Mouse (Mus musculus) liver, embryonic 14.5 days (tissue): ENCODE results near the gene Pcdh9.

Source experiments
- CTCF ChIP-seq: IDR thresholded peaks from 2 replicates; pipeline ENCODE4 v1.5.1; 2016; ENCODE audit warnings: antibody characterized with exemption, low read depth, control low read depth
- EP300 ChIP-seq: IDR thresholded peaks from 2 replicates; pipeline ENCODE4 v1.6.1; 2016; ENCODE audit warnings: antibody characterized with exemption, low read depth

DNA sequence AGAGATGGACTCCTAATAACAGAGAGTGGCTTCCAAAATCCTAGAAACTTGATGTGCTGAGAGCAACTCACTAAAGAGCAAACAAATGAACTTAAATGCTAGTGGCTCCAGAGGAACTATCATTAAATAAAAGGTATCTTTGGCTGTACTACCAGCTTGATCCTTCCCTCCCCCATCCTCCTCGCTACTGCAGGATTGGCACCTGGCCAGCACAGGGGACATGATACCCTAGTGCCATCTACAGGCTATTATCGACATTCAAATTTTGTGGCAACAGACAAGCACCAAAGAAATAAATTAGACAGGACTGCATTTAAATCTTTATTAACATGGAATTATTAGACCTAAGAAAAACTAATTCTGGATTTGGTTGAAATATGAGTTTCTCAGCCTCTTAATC, 6.0 kb downstream of the Pcdh9 start:
- TF ChIP-seq CTCF (peak; percentile 24; the same call in 1 of the 2 replicates), EP300 (no peak)
